Mouse (Mus musculus): ENCODE data around the gene Pomt1. TPM values are rescaled to one million over a fixed set of nuclear protein-coding genes. Genes with fewer than 3 reads are reported as not detected.

The Pomt1 gene
- total RNA-seq (2012; rRNA removed) (16.0 and 16.7 TPM in 2 replicates), total RNA-seq (2014; rRNA removed) (12.3 and 13.6 TPM in 2 replicates), polyA plus RNA-seq (2012; ENCODE audit: insufficient read length, low read depth) (13.1 and 16.0 TPM in 2 replicates)

- Histone ChIP-seq H3K4me2 (ENCODE audit: insufficient read depth, low read depth, poor library complexity, severe bottlenecking) (peak within 1 kb of the TSS; percentile 59), H3K4me3 (replicated peaks in 1 of 3; ENCODE audit: low read depth in 2 of 3, low read length in 2 of 3, poor library complexity in 1 of 3) (peak within 1 kb of the TSS; percentile 58 to 82 (median 75)), H3K4me1 (ENCODE audit: control insufficient read depth in 1 of 2, insufficient read depth in 2 of 2) (peaks cover 4 to 30% of the 10 kb centered on the region in 2 experiments; a peak in 2 of 4 replicates), H3K36me3 (replicated peaks in 1 of 2; ENCODE audit: control insufficient read depth in 1 of 2, insufficient read depth in 1 of 2, low read length in 1 of 2) (peaks cover 28 to 57% of the 10 kb centered on the region in 2 experiments), H3K79me2 (replicated peaks; ENCODE audit: control insufficient read depth, extremely low read depth, insufficient read depth, poor library complexity, severe bottlenecking) (peaks cover 2% of the 10 kb centered on the region; the same call in 1 of the 2 replicates), H3K27me3 (replicated peaks) (no peaks in the 10 kb centered on the region), H3K27ac (ENCODE audit: insufficient read depth, low read depth) (peak within 1 kb of the TSS; percentile 82), H3K9ac (ENCODE audit: insufficient read depth, low read depth) (peak within 1 kb of the TSS; percentile 76), H3K9me3 (replicated peaks; ENCODE audit: low read length) (no peaks in the 10 kb centered on the region)
- in situ Hi-C loops (cut with MboI; ENCODE audit: low pct_ligation_motif_present, low pct_unique_long_range_greater_than_20kb, low sequenced_read_pairs), result no loop called here
- dilution Hi-C loops (cut with MboI; ENCODE audit: extremely low pct_ligation_motif_present, extremely low pct_unique_long_range_greater_than_20kb, low sequenced_read_pairs), result no loop called here
- peak; percentile 93 for DNase-seq (ENCODE audit: extremely low read depth)
- peak; percentile 88 for TF ChIP-seq POLR2A (IDR thresholded peaks at IDR 0.05; ENCODE audit: low read depth, low read length)
- TF ChIP-seq ZNF384 (IDR thresholded peaks at IDR 0.05; ENCODE audit: low read depth, low read length), result 0 out of 2 replicates have a peak, but pooled peaks have one; percentile 19
- no peak for TF ChIP-seq ZC3H11A (IDR thresholded peaks at IDR 0.05; ENCODE audit: low read depth, low read length)
- TF ChIP-seq ETS1 (conservative IDR thresholded peaks at IDR 0.05; ENCODE audit: low read depth, low read length), result no peak
- TF ChIP-seq UBTF (IDR thresholded peaks at IDR 0.05; ENCODE audit: low read depth, low read length), result no peak
- TF ChIP-seq HCFC1 (IDR thresholded peaks at IDR 0.05; ENCODE audit: low read depth, low read length), result peak; percentile 89
- no peak for TF ChIP-seq PAX5 (IDR thresholded peaks at IDR 0.05; ENCODE audit: low read length)
- TF ChIP-seq TBP (conservative IDR thresholded peaks at IDR 0.05; ENCODE audit: low read depth, low read length), result no peak
- no peak for TF ChIP-seq E2F4 (IDR thresholded peaks at IDR 0.05; ENCODE audit: insufficient replicate concordance, low read depth, low read length)
- no peak for TF ChIP-seq IRF4 (IDR thresholded peaks at IDR 0.05; ENCODE audit: low read depth, low read length)
- no peak; the same call in 1 of the 2 replicates for TF ChIP-seq GABPA (IDR thresholded peaks at IDR 0.05; ENCODE audit: insufficient replicate concordance, low read depth, low read length)
- TF ChIP-seq CHD1 (IDR thresholded peaks at IDR 0.05; ENCODE audit: low read depth, low read length), result no peak
- peak; percentile 75; the same call in 1 of the 2 replicates for TF ChIP-seq MAZ (IDR thresholded peaks at IDR 0.05; ENCODE audit: low read depth, low read length)
- no peak for TF ChIP-seq JUN (IDR thresholded peaks at IDR 0.05; ENCODE audit: insufficient read depth, low read depth, low read length)
- TF ChIP-seq USF1 (IDR thresholded peaks at IDR 0.05; ENCODE audit: low read depth, low read length), result no peak
- TF ChIP-seq POLR2AphosphoS2 (IDR thresholded peaks at IDR 0.05; ENCODE audit: low read depth, low read length), result peak; percentile 85; the same call in 1 of the 2 replicates
- peak; percentile 5; the same call in 1 of the 2 replicates for TF ChIP-seq ZKSCAN1 (IDR thresholded peaks at IDR 0.05; ENCODE audit: borderline replicate concordance, low read depth, low read length)
- TF ChIP-seq BHLHE40 (IDR thresholded peaks at IDR 0.05; ENCODE audit: low read depth, low read length), result peak; percentile 54
- no peak for TF ChIP-seq MAFK (IDR thresholded peaks at IDR 0.05; ENCODE audit: insufficient replicate concordance, low read length)
- TF ChIP-seq RCOR1 (conservative IDR thresholded peaks at IDR 0.05; ENCODE audit: low read depth, low read length), result 0 out of 2 replicates have a peak, but pooled peaks have one; percentile 38
- no peak for TF ChIP-seq USF2 (conservative IDR thresholded peaks at IDR 0.05; ENCODE audit: low read depth, low read length)
- no peak for TF ChIP-seq SMC3 (IDR thresholded peaks at IDR 0.05; ENCODE audit: low read depth, low read length)
- no peak for TF ChIP-seq RAD21 (IDR thresholded peaks at IDR 0.05; ENCODE audit: low read depth, low read length)
- 0 out of 2 replicates have a peak, but pooled peaks have one; percentile 19 for TF ChIP-seq ZMIZ1 (IDR thresholded peaks at IDR 0.05; ENCODE audit: low read depth, low read length)
- TF ChIP-seq JUND (conservative IDR thresholded peaks at IDR 0.05; ENCODE audit: low read depth, low read length), result no peak
- peak; percentile 39; the same call in 1 of the 2 replicates for TF ChIP-seq MEF2A (IDR thresholded peaks at IDR 0.05; ENCODE audit: borderline replicate concordance, low read depth, low read length)
- no peak for TF ChIP-seq CTCF (conservative IDR thresholded peaks at IDR 0.05 in 1 of 2, IDR thresholded peaks at IDR 0.05 in 1 of 2; ENCODE audit: low read depth in 2 of 2, low read length in 2 of 2)
- TF ChIP-seq SIN3A (IDR thresholded peaks at IDR 0.05; ENCODE audit: low read length), result peak; percentile 98
- peak; percentile 97 for TF ChIP-seq MXI1 (IDR thresholded peaks at IDR 0.05; ENCODE audit: low read depth, low read length)
- TF ChIP-seq KAT2A (IDR thresholded peaks at IDR 0.05; ENCODE audit: insufficient replicate concordance, low read length), result peak; percentile 66; the same call in 1 of the 2 replicates
- peak; percentile 81 for TF ChIP-seq TCF12 (IDR thresholded peaks at IDR 0.05; ENCODE audit: low read depth, low read length)
- peak; percentile 62; the same call in 1 of the 2 replicates for TF ChIP-seq ELF1 (IDR thresholded peaks at IDR 0.05; ENCODE audit: low read depth, low read length)
- peak; percentile 97 for TF ChIP-seq NELFE (IDR thresholded peaks at IDR 0.05; ENCODE audit: low read depth, low read length)
- peak; percentile 69 for TF ChIP-seq MYC (IDR thresholded peaks at IDR 0.05; ENCODE audit: low read depth, low read length)
- no peak for TF ChIP-seq EP300 (IDR thresholded peaks at IDR 0.05; ENCODE audit: low read length)
- peak; percentile 98 for TF ChIP-seq NRF1 (IDR thresholded peaks at IDR 0.05; ENCODE audit: low read depth, low read length)
- peak; percentile 87 for TF ChIP-seq MAX (IDR thresholded peaks at IDR 0.05; ENCODE audit: low read length)
Observed at GRCm38 (mm10) chr2:32235886-32236759, at the start of gene Pomt1. Gene Pomt1, plus strand, starts transcription at chr2:32236590.

Measured in CH12.LX (cell line).